Mouse (Mus musculus) neutrophil, adult 59 days (primary cell): ENCODE measurements around the gene Zfp87. TPM values are rescaled to one million over a fixed set of nuclear protein-coding genes. Genes with fewer than 3 reads are reported as not detected.

ENCODE experiments used
- total RNA-seq, 2 experiments: library from RNA; stranded (reverse); gene quantifications; 1 replicate in 1 of 2; 2 replicates in 1 of 2; pipeline ENCODE4 v1.2.4; 2023

Gene Zfp87
- total RNA-seq = 10 to 100 TPM; 12.9 to 15.0 TPM

GRCm38 (mm10) chr13:67525753-67526410, at the start of gene Zfp87, which contains the start of gene Gm26965:
TSS of gene Zfp87 (minus strand) at chr13:67526177.
TSS of gene Gm26965 (minus strand) at chr13:67526151.

GRCm38 (mm10) chr13:67553730-67554129, 27.8 kb upstream of the Zfp87 start, which contains the start of gene Zfp748:
TSS of gene Zfp748 (minus strand) at chr13:67553830.

GRCm38 (mm10) chr13:67500084-67500719, 25.8 kb downstream of the Zfp87 start, which contains the start of gene Zfp58:
TSS of gene Zfp58 (minus strand) at chr13:67500555.

GRCm38 (mm10) chr13:67483625-67484423, 42.2 kb downstream of the Zfp87 start, which contains the start of gene Zfp874b:
TSS of gene Zfp874b (minus strand) at chr13:67484258.

Other genes with a start within 250 kb of the Zfp87 start
- 1 to 10 TPM; 1.4 to 1.5 TPM for gene Zfp458, start 247.7 kb downstream of the Zfp87 start, total RNA-seq
- gene Zfp457, start 219.7 kb downstream of the Zfp87 start, total RNA-seq = under 1 TPM; 0.60 TPM
- 1 to 10 TPM; 6.3 to 6.6 TPM for gene Zfp595, start 193.6 kb downstream of the Zfp87 start, total RNA-seq
- gene Gm28044, start 165.6 kb downstream of the Zfp87 start, total RNA-seq = under 1 TPM in 1 of 2 experiments, not detected in 1; 0.88 TPM
- 1 to 10 TPM; 5.9 to 6.6 TPM for gene Zfp953, start 165.6 kb downstream of the Zfp87 start, total RNA-seq
- 1 to 10 TPM in 1 of 2 experiments, not detected in 1; 3.5 TPM for gene Gm28041, start 150.4 kb downstream of the Zfp87 start, total RNA-seq
- gene Zfp456, start 150.4 kb downstream of the Zfp87 start, total RNA-seq = 1 to 10 TPM in 1 of 2 experiments, under 1 TPM in 1; 0.84 to 1.8 TPM
- gene Zfp429, start 126.4 kb downstream of the Zfp87 start, total RNA-seq = 1 to 10 TPM; 2.4 to 5.7 TPM
- 1 to 10 TPM in 1 of 2 experiments, under 1 TPM in 1; 0.22 to 1.1 TPM for gene Zfp459, start 104.8 kb downstream of the Zfp87 start, total RNA-seq
- 1 to 10 TPM; 3.2 to 4.1 TPM for gene Zfp874a, start 74.6 kb downstream of the Zfp87 start, total RNA-seq
- 1 to 10 TPM; 5.7 to 6.2 TPM for gene Zfp874b, start 41.9 kb downstream of the Zfp87 start, total RNA-seq
- 1 to 10 TPM; 4.1 to 5.2 TPM for gene Zfp58, start 25.6 kb downstream of the Zfp87 start, total RNA-seq
- gene Gm26965, start within 50 bp of the Zfp87 start, total RNA-seq = not detected
- 1 to 10 TPM; 4.2 to 5.4 TPM for gene Zfp748, start 27.7 kb upstream of the Zfp87 start, total RNA-seq
- gene Zfp729b, start 83.5 kb upstream of the Zfp87 start, total RNA-seq = 10 to 100 TPM in 1 of 2 experiments, 1 to 10 TPM in 1; 8.9 to 10.7 TPM
- gene Gm49345, start 111.6 kb upstream of the Zfp87 start, total RNA-seq = 1 to 10 TPM in 1 of 2 experiments, under 1 TPM in 1; 0.78 to 1.7 TPM
- gene Zfp729a, start 111.6 kb upstream of the Zfp87 start, total RNA-seq = 10 to 100 TPM in 1 of 2 experiments, 1 to 10 TPM in 1; 10.0 TPM
- 1 to 10 TPM; 6.0 to 8.1 TPM for gene Zfp738, start 160.9 kb upstream of the Zfp87 start, total RNA-seq
- 1 to 10 TPM; 6.4 to 8.1 TPM for gene Zfp65, start 203.0 kb upstream of the Zfp87 start, total RNA-seq
- gene Zfp85, start 229.1 kb upstream of the Zfp87 start, total RNA-seq = 1 to 10 TPM; 1.7 to 1.8 TPM